Mouse (Mus musculus) v-Abl transformed pro-B cells (cell line): Measurements from ENCODE around the gene Zfp385b.
"Not testable (repeated sequence)": the region's sequence is repeated elsewhere in the genome, so short reads cannot be mapped to it uniquely, and the experiment has no call there.

Source experiments
- in situ Hi-C, 2 experiments: fragments of 400-800 bp; cut with MboI; formaldehyde crosslinking; loops; one replicate each; pipeline ENCODE4 v1.15.1; 2025; ENCODE audit not compliant: unreplicated experiment in 2 of 2

The Zfp385b gene

GRCm38 (mm10) chr2:77495344-77495743 lies 324.1 kb downstream of the Zfp385b start:
- in situ Hi-C loops = no loop called here

GRCm38 (mm10) chr2:77493695-77494094 lies 325.7 kb downstream of the Zfp385b start:
- in situ Hi-C loops = no loop called here

- in situ Hi-C loops = no loop called here
Measured at GRCm38 (mm10) chr2:77487151-77487550, 332.3 kb downstream of the Zfp385b start.

GRCm38 (mm10) chr2:77481274-77481673 lies 338.2 kb downstream of the Zfp385b start:
- in situ Hi-C loops = no loop called here

GRCm38 (mm10) chr2:77477536-77477935 lies 341.9 kb downstream of the Zfp385b start:
- in situ Hi-C loops = no loop called here

- in situ Hi-C loops = no loop called here
Measured at GRCm38 (mm10) chr2:77476444-77476843, 343.0 kb downstream of the Zfp385b start.

GRCm38 (mm10) chr2:77472254-77472837 lies 347.1 kb downstream of the Zfp385b start:
- in situ Hi-C loops = no loop called here

- in situ Hi-C loops = no loop called here
Measured at GRCm38 (mm10) chr2:77470716-77471115, 348.7 kb downstream of the Zfp385b start.

GRCm38 (mm10) chr2:77461413-77461812 lies 358.0 kb downstream of the Zfp385b start:
- in situ Hi-C loops = no loop called here

GRCm38 (mm10) chr2:77460011-77460410 lies 359.4 kb downstream of the Zfp385b start:
- in situ Hi-C loops = no loop called here

GRCm38 (mm10) chr2:77458431-77458830 lies 361.0 kb downstream of the Zfp385b start:
- in situ Hi-C loops = no loop called here

- in situ Hi-C loops = no loop called here
Measured at GRCm38 (mm10) chr2:77457120-77457519, 362.3 kb downstream of the Zfp385b start.

GRCm38 (mm10) chr2:77456602-77457001 lies 362.8 kb downstream of the Zfp385b start:
- in situ Hi-C loops = no loop called here

- in situ Hi-C loops = no loop called here
Measured at GRCm38 (mm10) chr2:77454341-77454937, 365.0 kb downstream of the Zfp385b start.

GRCm38 (mm10) chr2:77453786-77454185 lies 365.7 kb downstream of the Zfp385b start:
- in situ Hi-C loops = no loop called here

GRCm38 (mm10) chr2:77450017-77450416 lies 369.4 kb downstream of the Zfp385b start:
- in situ Hi-C loops = not testable (repeated sequence)

GRCm38 (mm10) chr2:77448951-77449480 lies 370.4 kb downstream of the Zfp385b start:
- in situ Hi-C loops = no loop called here

GRCm38 (mm10) chr2:77444282-77444681 lies 375.2 kb downstream of the Zfp385b start:
- in situ Hi-C loops = no loop called here

- in situ Hi-C loops = no loop called here
Measured at GRCm38 (mm10) chr2:77440591-77440990, 378.8 kb downstream of the Zfp385b start.

- in situ Hi-C loops = no loop called here
Measured at GRCm38 (mm10) chr2:77436241-77436759, 383.1 kb downstream of the Zfp385b start.

GRCm38 (mm10) chr2:77419476-77419875 lies 400.0 kb downstream of the Zfp385b start:
- in situ Hi-C loops = no loop called here

GRCm38 (mm10) chr2:77418078-77418477 lies 401.4 kb downstream of the Zfp385b start:
- in situ Hi-C loops = no loop called here
